Mouse (Mus musculus) fibroblast of lung, adult 2 months (primary cell): ENCODE measurements around the gene Plxnb1.
"Not testable (repeated sequence)": the region's sequence is repeated elsewhere in the genome, so short reads cannot be mapped to it uniquely, and the experiment has no call there.

ENCODE experiments used
- DNase-seq: peaks from one replicate; pipeline ENCODE4 v3.0.0-alpha.2; 2011; ENCODE audit warnings: low read depth

Plxnb1 gene

DNA sequence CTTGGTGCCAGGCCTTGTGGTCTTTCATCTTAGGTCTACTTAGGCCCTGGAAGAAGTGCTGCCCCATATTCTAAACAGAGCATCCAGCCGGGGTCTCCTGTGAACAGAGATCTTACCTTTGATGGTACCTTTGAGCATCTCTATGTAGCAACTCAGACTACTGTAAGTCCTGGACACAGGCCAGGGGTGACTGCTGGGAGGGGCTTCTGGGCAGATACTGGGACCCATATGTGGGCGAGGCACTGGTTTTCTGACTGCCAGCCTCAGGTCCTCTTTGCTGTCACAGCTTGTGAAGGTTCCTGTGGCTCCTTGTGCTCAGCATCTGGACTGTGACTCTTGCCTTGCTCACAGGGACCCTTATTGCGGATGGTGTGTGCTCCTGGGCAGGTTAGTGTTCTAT, 7.4 kb downstream of the Plxnb1 start:
- DNase-seq, result no peak

DNA sequence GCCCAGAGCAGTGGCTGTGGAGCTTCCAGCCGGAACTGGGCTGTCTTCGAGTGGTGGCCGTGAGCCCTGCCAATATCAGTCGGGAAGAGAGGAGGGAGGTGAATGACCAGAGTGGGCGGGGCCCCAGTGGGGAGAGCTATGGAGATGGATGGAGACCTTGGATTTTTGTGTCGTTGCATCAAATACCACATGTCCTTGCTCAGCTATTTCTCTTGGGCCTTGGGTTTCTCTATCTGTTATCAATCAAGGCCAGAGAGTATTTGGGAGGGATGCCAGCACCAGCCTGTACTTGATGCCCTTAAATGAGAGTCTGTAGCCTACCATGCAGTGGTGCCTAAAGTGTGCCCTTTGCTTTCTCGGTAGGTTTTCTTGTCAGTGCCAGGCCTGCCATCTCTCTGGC, 8.1 kb downstream of the Plxnb1 start:
- DNase-seq, result no peak

DNA sequence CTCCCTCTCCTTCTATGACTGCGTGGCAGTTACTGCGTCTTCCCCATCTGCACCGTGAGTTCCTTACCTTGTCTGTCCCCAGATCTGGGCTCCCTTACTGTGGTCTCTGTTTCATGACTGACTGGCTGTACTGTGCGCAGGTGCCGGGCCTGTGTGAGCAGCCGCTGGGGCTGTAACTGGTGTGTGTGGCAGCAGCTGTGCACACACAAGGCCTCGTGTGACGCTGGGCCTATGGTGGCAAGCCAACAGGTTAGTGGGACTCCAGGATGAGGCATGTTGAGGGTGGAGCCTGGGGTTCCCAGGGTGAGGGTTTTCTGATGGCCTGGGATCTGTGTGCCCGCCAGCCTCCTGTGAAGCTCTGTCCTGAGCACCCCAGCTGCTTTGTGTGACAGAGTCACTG, 8.9 kb downstream of the Plxnb1 start:
- no peak for DNase-seq

DNA sequence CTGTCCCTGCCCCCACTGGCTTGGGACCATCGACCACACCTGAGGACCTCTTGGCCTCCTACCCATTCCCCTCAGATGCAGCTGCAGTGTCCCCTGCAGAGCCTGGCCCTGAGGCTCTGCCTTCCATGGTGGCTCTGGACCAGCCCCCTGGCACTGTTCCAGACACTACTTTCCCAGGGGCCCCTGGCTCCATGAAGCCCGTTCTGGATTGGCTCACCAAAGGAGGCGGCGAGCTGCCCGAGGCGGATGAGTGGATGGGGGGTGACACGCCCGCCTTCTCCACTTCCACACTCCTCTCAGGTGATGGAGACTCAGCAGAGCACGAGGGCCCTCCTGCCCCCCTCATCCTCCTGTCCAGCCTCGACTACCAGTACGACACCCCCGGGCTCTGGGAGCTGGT, 9.8 kb downstream of the Plxnb1 start:
- no peak for DNase-seq

DNA sequence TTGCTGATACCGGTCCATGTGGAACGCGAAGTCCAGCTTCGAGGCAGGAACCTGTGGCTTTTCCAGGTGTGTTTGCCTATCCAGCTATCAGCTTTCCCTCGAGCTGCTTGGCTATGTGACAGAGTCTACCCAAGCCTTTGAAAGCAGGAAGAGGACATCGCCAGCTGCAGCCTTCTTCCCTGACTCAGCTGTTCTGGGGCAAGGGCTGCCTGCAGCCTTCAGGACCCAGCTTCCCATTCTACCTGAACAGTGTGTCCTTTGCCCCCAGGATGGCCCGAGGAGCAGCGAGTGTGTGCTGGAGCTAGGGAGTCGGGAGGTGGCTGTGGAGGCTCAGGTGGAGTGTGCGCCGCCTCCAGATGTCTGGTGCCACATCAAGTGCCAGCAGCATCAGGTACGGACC, 10.5 kb downstream of the Plxnb1 start:
- no peak for DNase-seq

DNA sequence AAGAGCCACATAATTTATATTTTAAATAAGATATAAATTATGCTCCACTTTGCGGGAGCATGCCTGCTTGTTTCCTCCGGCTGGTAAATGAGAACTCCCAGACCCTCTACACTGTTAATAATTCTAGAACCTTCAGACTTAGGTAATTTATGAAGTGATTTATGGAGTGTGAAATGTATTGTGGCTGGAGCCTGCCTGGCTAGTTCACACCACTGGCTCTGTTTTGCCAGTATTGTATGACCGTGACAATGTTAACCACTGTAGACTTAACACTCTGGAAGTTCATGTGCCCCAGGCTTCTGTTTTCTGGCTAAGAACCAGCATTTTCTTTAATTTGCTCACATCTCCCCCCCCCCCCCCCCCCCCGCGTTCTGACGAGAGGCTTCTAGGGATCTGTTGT, 12.2 kb downstream of the Plxnb1 start:
- DNase-seq, result no peak

DNA sequence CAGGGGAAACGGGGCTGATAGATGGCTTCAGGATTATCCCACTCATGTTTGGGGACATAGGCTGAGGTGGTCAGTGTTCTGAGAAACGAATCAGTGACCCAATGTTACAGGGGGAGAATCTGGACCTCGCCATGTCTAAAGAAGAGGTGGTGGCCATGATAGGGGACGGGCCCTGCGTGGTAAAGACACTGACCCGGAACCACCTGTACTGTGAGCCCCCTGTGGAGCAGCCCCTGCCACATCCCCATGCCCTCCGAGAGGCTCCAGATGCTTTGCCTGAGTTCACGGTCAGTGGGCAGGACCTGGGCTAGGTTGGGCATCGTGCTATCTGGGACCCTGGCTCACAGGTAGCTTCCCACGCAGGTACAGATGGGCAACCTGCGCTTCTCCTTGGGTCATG, 15.1 kb downstream of the Plxnb1 start:
- DNase-seq, result no peak

DNA sequence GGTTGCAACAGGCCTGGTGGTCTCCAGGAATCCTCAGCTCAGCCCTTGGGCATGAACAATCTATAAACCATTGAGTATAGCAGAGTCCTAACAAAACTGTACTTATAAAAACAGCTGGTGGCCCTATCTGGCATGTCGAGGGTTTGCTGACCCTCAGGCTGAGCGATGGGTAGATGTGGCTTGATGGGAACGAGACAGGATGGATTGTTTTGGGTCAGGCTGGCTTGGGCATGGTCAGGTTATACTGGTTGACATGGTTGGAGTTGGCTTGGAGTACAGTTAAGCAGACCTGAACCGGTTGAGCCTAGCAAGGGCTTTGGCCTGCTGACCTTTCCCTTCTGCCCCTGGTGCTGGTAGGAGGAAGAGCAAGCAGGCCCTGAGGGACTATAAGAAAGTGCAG, 15.9 kb downstream of the Plxnb1 start:
- DNase-seq, result no peak

DNA sequence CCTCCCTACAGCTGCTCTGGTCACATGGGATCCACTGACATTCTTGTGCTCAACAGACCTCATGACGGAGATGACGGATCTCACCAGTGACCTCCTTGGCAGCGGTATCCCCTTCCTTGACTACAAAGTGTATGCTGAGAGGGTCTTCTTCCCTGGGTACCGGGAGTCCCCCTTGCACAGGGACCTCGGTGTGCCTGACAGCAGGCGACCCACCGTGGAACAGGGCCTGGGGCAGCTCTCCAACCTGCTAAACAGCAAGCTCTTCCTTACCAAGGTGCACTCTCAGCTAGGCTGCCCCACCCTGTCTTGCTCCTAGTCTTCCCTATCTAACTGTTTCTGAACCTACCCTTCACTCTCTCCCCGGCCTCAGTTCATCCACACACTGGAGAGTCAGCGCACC, 16.4 kb downstream of the Plxnb1 start:
- DNase-seq, result no peak

DNA sequence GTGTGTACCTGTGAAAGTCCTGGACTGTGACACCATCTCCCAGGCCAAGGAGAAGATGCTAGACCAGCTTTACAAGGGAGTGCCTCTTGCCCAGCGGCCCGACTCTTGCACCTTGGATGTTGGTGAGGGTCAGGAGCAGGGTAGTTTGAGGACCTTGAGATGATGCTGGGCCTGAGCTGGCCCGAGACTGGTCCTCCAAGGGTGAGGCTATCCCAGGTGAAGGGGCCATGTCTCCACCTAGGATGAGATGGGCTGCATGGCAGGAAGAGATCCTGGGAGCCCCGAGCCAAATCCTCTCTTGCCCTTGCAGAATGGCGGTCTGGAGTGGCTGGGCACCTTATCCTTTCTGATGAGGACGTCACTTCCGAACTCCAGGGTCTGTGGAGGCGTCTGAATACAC, 18.1 kb downstream of the Plxnb1 start:
- DNase-seq, result no peak

DNA sequence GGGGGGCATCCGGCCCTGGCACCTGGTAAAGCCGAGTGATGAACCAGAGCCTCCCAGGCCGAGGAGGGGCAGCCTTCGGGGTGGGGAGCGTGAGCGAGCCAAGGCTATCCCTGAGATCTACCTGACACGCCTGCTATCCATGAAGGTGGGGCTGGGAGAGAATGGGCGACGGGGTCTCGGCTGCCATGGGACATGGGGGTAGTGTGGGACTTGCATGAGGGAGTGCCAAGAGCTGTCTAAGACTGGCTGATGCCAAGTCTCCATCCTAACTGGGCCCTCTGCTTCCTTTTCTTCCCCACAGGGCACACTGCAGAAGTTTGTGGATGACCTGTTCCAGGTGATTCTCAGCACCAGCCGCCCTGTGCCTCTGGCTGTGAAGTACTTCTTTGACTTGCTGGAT, 19.1 kb downstream of the Plxnb1 start:
- no peak for DNase-seq

DNA sequence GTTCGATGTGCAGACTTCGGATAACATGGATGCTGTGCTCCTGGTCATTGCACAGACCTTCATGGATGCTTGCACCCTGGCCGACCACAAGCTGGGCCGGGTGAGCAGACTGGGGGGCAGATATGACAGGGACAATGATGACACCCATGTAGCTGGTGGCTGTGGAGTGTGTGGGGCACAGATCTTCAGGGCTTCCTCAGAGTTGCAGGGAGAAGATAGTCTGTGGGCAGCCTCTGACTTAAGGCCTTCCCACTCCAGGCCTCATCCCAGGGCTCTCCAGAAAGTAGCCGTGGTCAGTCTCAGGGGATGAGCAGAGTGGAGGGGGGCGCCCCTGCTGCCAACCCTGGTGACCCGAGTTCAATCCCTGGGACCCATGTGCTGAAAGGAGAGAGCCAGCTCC, 19.7 kb downstream of the Plxnb1 start:
- no peak for DNase-seq

DNA sequence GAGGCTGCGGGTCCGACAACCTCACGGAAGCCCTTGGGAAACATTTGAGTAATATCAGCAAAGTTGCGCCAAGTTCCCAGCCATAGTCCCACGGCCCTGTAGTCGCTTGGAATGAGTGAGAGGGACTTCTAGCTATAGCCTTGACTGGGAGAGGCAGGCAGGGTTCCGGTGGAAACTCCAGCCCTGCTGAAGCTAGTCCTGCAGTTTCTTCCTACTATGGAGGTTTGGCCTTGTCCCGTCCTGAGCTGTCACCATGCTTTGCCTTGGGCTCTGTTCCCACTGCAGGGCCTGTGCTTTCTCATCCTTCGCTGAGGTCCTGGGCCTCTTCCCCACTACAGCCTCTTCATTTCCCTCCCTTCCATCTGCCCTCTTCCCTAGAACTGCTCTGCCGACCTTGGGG, 21.0 kb downstream of the Plxnb1 start:
- DNase-seq, result no peak

DNA sequence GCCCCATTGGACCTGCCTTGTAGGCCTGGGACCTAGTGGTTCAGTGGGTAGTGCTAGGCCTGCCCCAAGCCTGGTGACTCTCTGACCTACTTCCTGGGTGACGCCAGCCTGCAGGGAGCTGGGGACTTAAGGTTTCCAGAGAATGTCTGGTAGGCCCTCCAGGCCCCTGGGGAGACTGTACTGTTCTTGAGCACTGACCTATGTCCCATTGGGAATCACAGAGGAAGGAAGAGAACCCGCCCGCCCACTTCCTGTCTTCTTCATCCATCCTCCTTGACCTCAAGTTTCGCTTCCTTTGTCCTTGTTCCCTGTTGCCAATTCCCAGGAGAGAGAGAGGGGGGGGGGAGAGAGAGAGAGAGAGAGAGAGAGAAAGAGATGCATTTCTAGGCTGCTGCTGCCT, 22.9 kb downstream of the Plxnb1 start:
- DNase-seq, result no peak

DNA sequence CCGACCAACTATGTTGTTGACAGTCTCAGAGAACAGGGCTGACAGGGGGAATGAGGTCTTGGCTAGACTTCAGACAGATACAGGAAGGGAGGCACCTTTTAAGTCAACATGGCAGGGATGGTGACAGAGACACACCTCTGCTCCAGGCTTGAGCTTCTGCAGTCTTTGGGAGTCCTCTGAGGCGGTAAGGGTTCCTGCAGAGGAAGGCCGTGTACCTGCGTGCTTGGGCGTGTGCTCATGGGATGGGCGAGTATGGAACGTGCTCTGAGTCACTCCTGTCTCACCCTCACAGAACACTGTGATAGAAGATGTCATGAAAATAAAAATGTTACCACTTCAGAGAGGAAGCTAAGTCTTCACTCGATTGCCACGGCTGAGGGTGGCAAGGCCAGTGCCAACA, 24.4 kb downstream of the Plxnb1 start:
- DNase-seq, result no peak

DNA sequence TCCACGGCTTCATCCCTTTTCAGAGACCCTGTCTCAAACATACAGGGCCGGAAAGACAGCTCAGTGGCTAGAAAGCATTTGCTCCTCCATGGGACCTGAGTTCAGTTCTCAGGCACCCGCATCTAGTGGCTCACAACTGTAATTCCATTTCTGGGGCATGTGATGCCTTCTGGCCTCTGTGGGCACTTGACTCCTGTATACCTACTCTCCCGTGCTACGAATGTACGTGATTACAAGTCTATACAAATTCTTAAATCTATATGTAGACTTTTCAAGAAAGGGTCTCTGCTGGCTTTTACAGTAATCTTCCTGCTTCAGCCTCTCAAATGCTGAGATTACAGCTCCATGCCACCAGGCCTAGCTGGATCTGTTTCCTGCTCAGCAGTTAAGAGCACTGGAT, 25.8 kb downstream of the Plxnb1 start:
- DNase-seq, result no peak

DNA sequence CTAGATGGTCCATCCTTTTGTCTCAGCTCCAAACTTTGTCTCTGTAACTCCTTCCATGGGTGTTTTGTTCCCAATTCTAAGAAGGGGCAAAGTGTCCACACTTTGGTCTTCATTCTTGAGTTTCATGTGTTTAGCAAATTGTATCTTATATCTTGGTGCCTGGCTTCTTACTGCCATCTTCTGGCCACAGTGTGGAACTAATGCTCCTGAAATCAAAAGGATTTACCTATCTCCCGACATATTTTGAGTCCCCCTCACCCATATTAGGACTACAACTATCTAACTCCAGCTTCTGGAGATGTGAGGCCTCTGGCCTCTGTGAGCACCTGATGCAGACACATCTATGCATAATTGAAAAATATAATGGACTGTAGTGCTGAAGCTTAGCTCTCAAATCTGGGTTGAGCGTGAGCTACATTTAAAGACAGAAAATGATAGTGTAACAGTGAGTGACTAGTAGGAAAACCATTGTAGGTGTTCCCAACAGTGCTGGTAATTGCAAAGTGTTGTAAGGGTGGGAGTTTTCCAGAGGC, 27.4 kb downstream of the Plxnb1 start:
- no peak for DNase-seq

DNA sequence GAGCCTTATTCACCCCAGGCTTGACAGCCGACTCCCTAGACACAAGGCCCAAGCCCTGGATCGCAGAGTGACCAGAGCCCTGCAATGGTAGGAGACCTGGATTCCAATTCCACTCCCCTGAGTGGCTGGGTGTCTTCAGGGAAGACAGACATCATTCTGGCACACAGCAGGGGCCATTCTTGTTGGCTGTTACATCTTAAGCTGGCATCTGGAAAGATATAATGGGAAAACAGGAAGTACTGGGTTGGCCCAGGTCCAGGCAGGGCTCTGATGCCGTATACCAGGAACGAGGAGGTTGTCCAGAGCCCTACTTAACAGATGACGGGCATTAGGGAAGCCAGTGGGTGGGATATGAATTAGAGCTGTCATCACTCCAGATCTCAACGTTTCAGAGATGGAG, 28.1 kb downstream of the Plxnb1 start:
- DNase-seq, result no peak

DNA sequence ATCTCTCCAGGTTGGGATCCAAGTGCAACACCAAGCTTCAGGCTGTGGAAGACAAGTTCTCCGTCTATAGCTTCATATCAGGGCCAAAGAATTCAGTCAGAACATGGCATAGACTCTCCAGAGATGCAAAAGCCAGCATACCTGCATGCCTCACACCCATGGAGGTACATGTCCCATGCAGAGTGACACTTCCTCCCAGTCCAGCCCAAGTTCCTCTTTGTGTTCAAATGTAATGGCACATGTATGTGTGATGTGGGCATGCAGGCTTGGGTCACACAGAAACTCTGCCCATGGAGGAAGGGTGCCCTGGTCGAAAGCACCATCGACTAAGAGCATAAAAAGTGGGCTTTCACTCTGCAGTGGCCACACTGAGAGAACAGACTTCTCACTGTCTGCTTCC, 29.0 kb downstream of the Plxnb1 start:
- DNase-seq, result no peak

DNA sequence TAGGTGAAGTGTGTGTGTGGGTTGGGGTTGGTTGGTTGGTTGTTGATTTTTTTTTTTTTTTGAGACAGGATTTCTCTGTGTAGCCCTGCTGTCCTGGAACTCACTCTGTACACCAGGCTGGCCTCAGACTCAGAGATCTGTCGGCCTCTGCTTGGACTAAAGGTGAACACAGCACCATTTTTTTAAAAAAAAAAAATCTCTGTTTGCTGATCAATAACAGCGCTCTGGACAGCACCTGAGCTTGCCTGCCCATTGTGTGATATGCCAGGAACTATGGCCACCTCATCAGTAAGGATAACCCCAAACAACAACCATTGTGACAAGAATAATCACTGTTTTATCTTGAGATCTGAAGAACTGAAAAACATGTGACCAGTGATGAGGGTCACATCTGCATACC, 29.9 kb downstream of the Plxnb1 start:
- no peak for DNase-seq

DNA sequence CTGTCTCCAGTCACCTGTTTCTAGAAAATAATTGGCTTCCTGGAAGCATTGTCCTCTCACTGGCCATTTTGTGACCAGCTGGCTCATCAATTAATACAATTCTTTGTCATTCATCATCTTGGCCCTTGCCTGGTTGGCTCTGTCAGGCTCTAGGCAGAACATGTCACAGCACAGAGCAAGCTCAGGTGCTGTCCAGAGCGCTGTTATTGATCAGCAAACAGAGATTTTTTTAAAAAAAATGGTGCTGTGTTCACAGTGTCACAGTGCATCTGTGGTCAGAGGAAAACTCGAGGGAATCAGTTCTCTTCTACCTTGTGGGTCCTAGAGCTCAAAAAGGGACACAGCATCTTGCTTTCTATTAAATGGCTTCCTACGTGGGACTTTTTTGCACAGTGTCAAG, 30.3 kb downstream of the Plxnb1 start:
- DNase-seq, result no peak

DNA sequence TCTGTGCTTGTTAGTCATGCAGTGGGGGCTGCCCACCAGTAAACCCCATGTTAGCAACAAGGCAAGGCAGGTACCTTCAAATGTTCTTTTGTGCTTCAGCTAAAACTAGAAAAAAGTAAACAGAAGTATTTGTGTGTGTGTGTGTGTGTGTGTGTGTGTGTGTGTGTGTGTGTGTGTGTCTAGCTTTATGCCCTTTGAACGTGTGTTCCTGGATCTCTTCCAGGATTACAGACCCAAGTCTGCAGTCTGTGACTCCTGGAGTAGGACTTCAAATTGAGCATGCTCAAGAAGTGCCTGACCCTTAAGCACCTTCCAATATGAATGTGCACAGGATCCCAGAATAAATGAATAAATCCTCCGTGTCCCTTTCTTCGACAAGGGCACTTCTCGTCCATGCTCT, 31.9 kb downstream of the Plxnb1 start:
- no peak for DNase-seq

DNA sequence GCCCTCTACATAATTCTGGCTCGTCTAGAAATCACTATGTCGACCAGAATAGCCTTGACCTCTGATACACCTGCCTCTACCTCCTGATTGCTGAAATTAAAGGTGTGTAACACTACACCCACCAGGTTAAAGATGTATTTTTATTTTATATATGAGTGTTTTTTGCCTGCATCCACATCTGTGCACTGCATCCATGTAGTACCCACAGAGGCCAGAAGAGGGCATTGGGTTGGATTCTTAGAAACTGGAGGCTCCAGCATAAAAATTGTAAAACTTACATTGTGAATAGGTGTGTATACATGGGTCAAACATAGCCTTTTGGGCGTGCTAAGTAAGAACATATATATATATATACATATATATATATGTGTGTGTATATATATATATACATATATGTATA, 33.0 kb downstream of the Plxnb1 start:
- DNase-seq, result no peak

DNA sequence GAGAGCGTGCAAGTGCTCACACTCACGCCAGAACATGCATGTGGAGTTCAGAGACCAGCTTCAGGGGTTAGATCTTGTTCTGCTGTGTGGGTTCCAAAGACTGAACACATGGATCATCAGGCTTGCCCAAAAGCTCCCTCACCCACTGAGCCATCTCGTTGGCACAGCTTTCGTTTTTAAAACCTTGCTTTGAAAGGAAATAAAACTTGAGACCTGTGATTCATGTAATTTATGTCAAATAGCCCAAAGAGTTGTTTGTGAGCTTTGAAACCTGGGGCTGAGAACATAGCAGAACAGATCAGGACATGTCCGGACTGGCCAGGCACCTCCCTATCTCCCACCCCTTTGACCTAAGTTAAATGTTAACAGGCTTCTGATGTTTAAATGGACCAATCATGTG, 34.9 kb downstream of the Plxnb1 start:
- DNase-seq, result no peak

DNA sequence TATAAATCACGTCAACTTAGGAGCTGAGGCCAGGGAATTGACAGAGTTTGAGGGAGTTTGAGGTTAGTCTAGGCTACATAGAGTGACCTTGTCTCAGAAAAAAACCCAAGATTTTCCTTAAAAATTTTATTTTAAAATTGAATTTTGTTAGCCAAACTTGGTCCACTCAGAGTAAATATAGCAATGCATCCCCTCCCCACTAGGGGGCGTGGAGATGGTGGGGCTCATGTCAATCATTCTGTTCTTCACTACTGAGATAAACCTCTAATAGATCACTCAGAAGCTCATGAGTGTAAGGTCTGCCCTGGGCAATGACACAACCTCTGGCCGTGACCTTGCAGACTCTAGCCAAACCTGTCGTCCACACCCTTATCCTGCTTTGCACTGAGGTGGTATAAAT, 45.2 kb downstream of the Plxnb1 start:
- not testable (repeated sequence) for DNase-seq
